Mouse (Mus musculus): ENCODE measurements around the gene Cnnm1. TPM values are rescaled to one million over a fixed set of nuclear protein-coding genes. Genes with fewer than 3 reads are reported as not detected.

Cnnm1 gene
- 0.07 and 0.08 TPM in 2 replicates for polyA plus RNA-seq (2015; fragmentation: Nextera tagmentation; extraction: Ambion mirVana)

- no peak within 1 kb of the TSS for H3K27ac ChIP-seq (ENCODE audit: low read length)
- peaks cover 7% of the 10 kb centered on the region for H3K4me1 ChIP-seq (ENCODE audit: control insufficient read depth, insufficient read depth, low read length)
- H3K27me3 ChIP-seq (ENCODE audit: control insufficient read depth, insufficient read depth, low read length), result peaks cover 49% of the 10 kb centered on the region
- peak within 1 kb of the TSS; percentile 99 for H3K4me2 ChIP-seq (ENCODE audit: low read depth, low read length)
- no peaks in the 10 kb centered on the region for H3K36me3 ChIP-seq (ENCODE audit: control insufficient read depth, insufficient read depth)
- WGBS, result under 1% methylated on average over 51 of the region's 51 CpGs
- H3K4me3 ChIP-seq (ENCODE audit: low read length), result peak within 1 kb of the TSS; percentile 60
- H3K9ac ChIP-seq (ENCODE audit: low read length), result peak within 1 kb of the TSS; percentile 32
- peak; percentile 73 for ATAC-seq (replicated peaks; ENCODE audit: extremely low read depth, insufficient read depth, low FRiP score)
- H3K9me3 ChIP-seq (replicated peaks; ENCODE audit: control insufficient read depth, low read length), result no peaks in the 10 kb centered on the region; the same call in 1 of the 2 replicates
These were observed at the start of gene Cnnm1 for GRCm38 (mm10) chr19:43440112-43440737. Gene Cnnm1 (plus strand): TSS chr19:43440436.

- Histone ChIP-seq H3K4me1 (ENCODE audit: control insufficient read depth, insufficient read depth, low read length) (no peaks in the 10 kb centered on the region), H3K4me2 (ENCODE audit: low read depth, low read length) (no peak overlapping the region), H3K4me3 (ENCODE audit: low read length) (no peak overlapping the region), H3K9me3 (replicated peaks; ENCODE audit: control insufficient read depth, low read length) (no peaks in the 10 kb centered on the region), H3K27ac (ENCODE audit: low read length) (no peak overlapping the region), H3K36me3 (ENCODE audit: control insufficient read depth, insufficient read depth) (no peaks in the 10 kb centered on the region), H3K27me3 (ENCODE audit: control insufficient read depth, insufficient read depth, low read length) (peaks cover 2% of the 10 kb centered on the region; the same call in 1 of the 2 replicates), H3K9ac (ENCODE audit: low read length) (no peak overlapping the region)
- WGBS, result 5% methylated on average over 4 of the region's 4 CpGs
- no peak for ATAC-seq (replicated peaks; ENCODE audit: extremely low read depth, insufficient read depth, low FRiP score)
These were observed 43.9 kb upstream of the Cnnm1 start for GRCm38 (mm10) chr19:43396327-43396726.

GRCm38 (mm10) chr19:43407181-43407580 lies 33.1 kb upstream of the Cnnm1 start:
- 22% methylated on average over 1 of the region's 1 CpGs for WGBS
- Histone ChIP-seq H3K9ac (ENCODE audit: low read length) (no peak overlapping the region), H3K27ac (ENCODE audit: low read length) (no peak overlapping the region), H3K4me3 (ENCODE audit: low read length) (no peak overlapping the region), H3K4me2 (ENCODE audit: low read depth, low read length) (no peak overlapping the region), H3K36me3 (ENCODE audit: control insufficient read depth, insufficient read depth) (no peaks in the 10 kb centered on the region), H3K9me3 (replicated peaks; ENCODE audit: control insufficient read depth, low read length) (no peaks in the 10 kb centered on the region), H3K4me1 (ENCODE audit: control insufficient read depth, insufficient read depth, low read length) (no peaks in the 10 kb centered on the region), H3K27me3 (ENCODE audit: control insufficient read depth, insufficient read depth, low read length) (no peaks in the 10 kb centered on the region)
- no peak for ATAC-seq (replicated peaks; ENCODE audit: extremely low read depth, insufficient read depth, low FRiP score)

- Histone ChIP-seq H3K36me3 (ENCODE audit: control insufficient read depth, insufficient read depth) (no peaks in the 10 kb centered on the region), H3K9ac (ENCODE audit: low read length) (no peak overlapping the region), H3K4me2 (ENCODE audit: low read depth, low read length) (no peak overlapping the region), H3K27me3 (ENCODE audit: control insufficient read depth, insufficient read depth, low read length) (no peaks in the 10 kb centered on the region), H3K9me3 (replicated peaks; ENCODE audit: control insufficient read depth, low read length) (no peaks in the 10 kb centered on the region), H3K27ac (ENCODE audit: low read length) (no peak overlapping the region), H3K4me1 (ENCODE audit: control insufficient read depth, insufficient read depth, low read length) (no peaks in the 10 kb centered on the region), H3K4me3 (ENCODE audit: low read length) (no peak overlapping the region)
- no peak for ATAC-seq (replicated peaks; ENCODE audit: extremely low read depth, insufficient read depth, low FRiP score)
- 51% methylated on average over 2 of the region's 2 CpGs for WGBS
These were observed 24.7 kb upstream of the Cnnm1 start for GRCm38 (mm10) chr19:43415565-43415964.

- Histone ChIP-seq H3K9me3 (replicated peaks; ENCODE audit: control insufficient read depth, low read length) (no peaks in the 10 kb centered on the region), H3K27ac (ENCODE audit: low read length) (no peak overlapping the region), H3K4me1 (ENCODE audit: control insufficient read depth, insufficient read depth, low read length) (no peaks in the 10 kb centered on the region), H3K27me3 (ENCODE audit: control insufficient read depth, insufficient read depth, low read length) (no peaks in the 10 kb centered on the region), H3K4me3 (ENCODE audit: low read length) (no peak overlapping the region), H3K36me3 (ENCODE audit: control insufficient read depth, insufficient read depth) (no peaks in the 10 kb centered on the region), H3K9ac (ENCODE audit: low read length) (no peak overlapping the region), H3K4me2 (ENCODE audit: low read depth, low read length) (no peak overlapping the region)
- 71% methylated on average over 3 of the region's 3 CpGs for WGBS
- no peak for ATAC-seq (replicated peaks; ENCODE audit: extremely low read depth, insufficient read depth, low FRiP score)
These were observed 19.7 kb upstream of the Cnnm1 start for GRCm38 (mm10) chr19:43420506-43420905.

GRCm38 (mm10) chr19:43424082-43424481 lies 16.2 kb upstream of the Cnnm1 start:
- H3K27me3 ChIP-seq (ENCODE audit: control insufficient read depth, insufficient read depth, low read length), result 0 out of 2 replicates have a peak, but pooled peaks cover under 1% of the 10 kb centered on the region
- no peak for ATAC-seq (replicated peaks; ENCODE audit: extremely low read depth, insufficient read depth, low FRiP score)
- H3K36me3 ChIP-seq (ENCODE audit: control insufficient read depth, insufficient read depth), result no peaks in the 10 kb centered on the region
- WGBS, result 66% methylated on average over 2 of the region's 2 CpGs
- no peak overlapping the region for H3K27ac ChIP-seq (ENCODE audit: low read length)
- no peak overlapping the region for H3K9ac ChIP-seq (ENCODE audit: low read length)
- H3K4me2 ChIP-seq (ENCODE audit: low read depth, low read length), result no peak overlapping the region
- H3K4me3 ChIP-seq (ENCODE audit: low read length), result no peak overlapping the region
- no peaks in the 10 kb centered on the region for H3K9me3 ChIP-seq (replicated peaks; ENCODE audit: control insufficient read depth, low read length)
- no peaks in the 10 kb centered on the region for H3K4me1 ChIP-seq (ENCODE audit: control insufficient read depth, insufficient read depth, low read length)

GRCm38 (mm10) chr19:43427446-43428224 lies 12.6 kb upstream of the Cnnm1 start:
- ATAC-seq (replicated peaks; ENCODE audit: extremely low read depth, insufficient read depth, low FRiP score), result no peak
- H3K4me1 ChIP-seq (ENCODE audit: control insufficient read depth, insufficient read depth, low read length), result no peaks in the 10 kb centered on the region
- 79% methylated on average over 24 of the region's 24 CpGs for WGBS
- no peak overlapping the region for H3K27ac ChIP-seq (ENCODE audit: low read length)
- no peaks in the 10 kb centered on the region for H3K9me3 ChIP-seq (replicated peaks; ENCODE audit: control insufficient read depth, low read length)
- H3K9ac ChIP-seq (ENCODE audit: low read length), result no peak overlapping the region
- H3K27me3 ChIP-seq (ENCODE audit: control insufficient read depth, insufficient read depth, low read length), result 0 out of 2 replicates have a peak, but pooled peaks cover 2% of the 10 kb centered on the region
- no peaks in the 10 kb centered on the region for H3K36me3 ChIP-seq (ENCODE audit: control insufficient read depth, insufficient read depth)
- H3K4me3 ChIP-seq (ENCODE audit: low read length), result no peak overlapping the region
- H3K4me2 ChIP-seq (ENCODE audit: low read depth, low read length), result no peak overlapping the region

GRCm38 (mm10) chr19:43439246-43439645 lies 990 bp upstream of the Cnnm1 start:
- no peak overlapping the region for H3K4me2 ChIP-seq (ENCODE audit: low read depth, low read length)
- H3K36me3 ChIP-seq (ENCODE audit: control insufficient read depth, insufficient read depth), result no peaks in the 10 kb centered on the region
- WGBS, result 76% methylated on average over 7 of the region's 7 CpGs
- H3K9me3 ChIP-seq (replicated peaks; ENCODE audit: control insufficient read depth, low read length), result no peaks in the 10 kb centered on the region; the same call in 1 of the 2 replicates
- no peak for ATAC-seq (replicated peaks; ENCODE audit: extremely low read depth, insufficient read depth, low FRiP score)
- peaks cover 51% of the 10 kb centered on the region for H3K27me3 ChIP-seq (ENCODE audit: control insufficient read depth, insufficient read depth, low read length)
- H3K9ac ChIP-seq (ENCODE audit: low read length), result no peak overlapping the region
- H3K27ac ChIP-seq (ENCODE audit: low read length), result no peak overlapping the region
- H3K4me3 ChIP-seq (ENCODE audit: low read length), result no peak overlapping the region
- peaks cover 7% of the 10 kb centered on the region for H3K4me1 ChIP-seq (ENCODE audit: control insufficient read depth, insufficient read depth, low read length)

Measured in heart, embryonic 16.5 days (tissue).